Mouse (Mus musculus) kidney, adult 2 months (tissue): ENCODE results near the gene Gm5127. TPM values are rescaled to one million over a fixed set of nuclear protein-coding genes. Genes with fewer than 3 reads are reported as not detected.

ENCODE experiments used
- DNase-seq: peaks from one replicate; pipeline ENCODE4 v3.0.0; 2021
- H3K27ac ChIP-seq: fragments of 200-500 bp; 2 replicates; pipeline ENCODE4 v1.5.1; 2012; ENCODE audit warnings: low read depth, low read length, control low read depth, inconsistent platforms; ENCODE audit not compliant: insufficient read depth
- H3K27me3 ChIP-seq: fragments of 200-500 bp; replicated peaks from 2 replicates; pipeline ENCODE4 v1.6.1; 2012; ENCODE audit warnings: mild to moderate bottlenecking, moderate library complexity, low read length, inconsistent platforms; ENCODE audit not compliant: control insufficient read depth, insufficient read depth
- H3K36me3 ChIP-seq: fragments of 200-500 bp; 2 replicates; pipeline ENCODE4 v1.6.1; 2012; ENCODE audit warnings: mild to moderate bottlenecking, moderate library complexity, low read length, inconsistent platforms; ENCODE audit not compliant: control insufficient read depth, insufficient read depth
- H3K4me1 ChIP-seq: fragments of 200-500 bp; 2 replicates; pipeline ENCODE4 v1.6.1; 2011; ENCODE audit warnings: low read length; ENCODE audit not compliant: control insufficient read depth, insufficient read depth
- H3K4me3 ChIP-seq: fragments of 200-500 bp; 2 replicates; pipeline ENCODE4 v1.5.1; 2011; ENCODE audit warnings: mild to moderate bottlenecking, low read depth, low read length, control low read depth; ENCODE audit not compliant: insufficient read depth
- CTCF ChIP-seq: fragments of 200-500 bp; conservative IDR thresholded peaks from 2 replicates; pipeline ENCODE4 v1.5.1; 2011; ENCODE audit warnings: low read depth, mild to moderate bottlenecking, control low read depth, low read length, moderate library complexity, mixed read lengths; ENCODE audit not compliant: insufficient read depth, insufficient read length
- POLR2A ChIP-seq: fragments of 200-500 bp; IDR thresholded peaks from one replicate; pipeline ENCODE4 v1.6.1; 2011; ENCODE audit warnings: low read depth, low read length, control low read depth
- WGBS: fragments of 180-500 bp; shearing (Covaris S2); methylation state at CpG from one replicate; pipeline ENCODE4 v1.1.7; 2018; 5-methylcytosine and 5-hydroxymethylcytosine counted together
- polyA plus RNA-seq: library from polyadenylated mRNA; depleted of rRNA; stranded (reverse); fragments of >200 nt; gene quantifications from 2 replicates; pipeline ENCODE4 v1.2.3, GENCODE M21; 2012; rRNA removed

Gene Gm5127
- polyA plus RNA-seq = 0.06 TPM in 1 of 2 replicates, not detected in the other

- Histone ChIP-seq H3K27me3 (no peaks in the 10 kb centered on the region), H3K4me3 (no peak within 1 kb of the TSS), H3K27ac (no peak within 1 kb of the TSS), H3K4me1 (no peaks in the 10 kb centered on the region), H3K36me3 (no peaks in the 10 kb centered on the region)
- 34% methylated on average over 3 of the region's 3 CpGs for WGBS
- no peak for DNase-seq
- no peak for TF ChIP-seq POLR2A
- no peak for TF ChIP-seq CTCF
Measured at GRCm38 (mm10) chrX:106582886-106583285, at the start of gene Gm5127. Gene Gm5127 (plus strand): TSS chrX:106583186.

- Histone ChIP-seq H3K27me3 (no peaks in the 10 kb centered on the region), H3K36me3 (no peaks in the 10 kb centered on the region), H3K4me3 (no peak overlapping the region), H3K4me1 (no peaks in the 10 kb centered on the region), H3K27ac (no peak overlapping the region)
- WGBS = 38% methylated on average over 3 of the region's 3 CpGs
- DNase-seq = peak; percentile 0
- TF ChIP-seq POLR2A (no peak), CTCF (no peak)
Measured at GRCm38 (mm10) chrX:106536359-106536758, 46.6 kb upstream of the Gm5127 start.

GRCm38 (mm10) chrX:106555457-106555856, 27.5 kb upstream of the Gm5127 start:
- TF ChIP-seq CTCF (no peak), POLR2A (no peak)
- WGBS = 42% methylated on average over 2 of the region's 2 CpGs
- no peak for DNase-seq

GRCm38 (mm10) chrX:106578966-106579365, 4.0 kb upstream of the Gm5127 start:
- Histone ChIP-seq H3K27ac (no peak overlapping the region), H3K4me3 (no peak overlapping the region), H3K4me1 (no peaks in the 10 kb centered on the region), H3K36me3 (no peaks in the 10 kb centered on the region), H3K27me3 (no peaks in the 10 kb centered on the region)
- no peak for DNase-seq
- 62% methylated on average over 3 of the region's 3 CpGs for WGBS
- TF ChIP-seq POLR2A = no peak
- no peak for TF ChIP-seq CTCF

More at GRCm38 (mm10) chrX:106555457-106555856, 27.5 kb upstream of the Gm5127 start:
- Histone ChIP-seq H3K4me3 (no peak overlapping the region), H3K27me3 (no peaks in the 10 kb centered on the region), H3K36me3 (no peaks in the 10 kb centered on the region), H3K27ac (no peak overlapping the region), H3K4me1 (no peaks in the 10 kb centered on the region)

GRCm38 (mm10) chrX:106580410-106580809, 2.6 kb upstream of the Gm5127 start:
- H3K27ac ChIP-seq = no peak overlapping the region
- H3K27me3 ChIP-seq = no peaks in the 10 kb centered on the region
- DNase-seq = no peak
- H3K4me3 ChIP-seq = no peak overlapping the region
- no peaks in the 10 kb centered on the region for H3K4me1 ChIP-seq
- TF ChIP-seq CTCF = no peak
- no peak for TF ChIP-seq POLR2A
- H3K36me3 ChIP-seq = no peaks in the 10 kb centered on the region

GRCm38 (mm10) chrX:106582197-106582596, 789 bp upstream of the Gm5127 start:
- H3K4me3 ChIP-seq = no peak overlapping the region
- no peak for DNase-seq
- H3K27ac ChIP-seq = no peak overlapping the region
- H3K27me3 ChIP-seq = no peaks in the 10 kb centered on the region
- no peak for TF ChIP-seq POLR2A
- TF ChIP-seq CTCF = no peak
- no peaks in the 10 kb centered on the region for H3K36me3 ChIP-seq
- H3K4me1 ChIP-seq = no peaks in the 10 kb centered on the region
- 37% methylated on average over 2 of the region's 2 CpGs for WGBS

- H3K36me3 ChIP-seq = no peaks in the 10 kb centered on the region
- no peak for DNase-seq
- no peak overlapping the region for H3K4me3 ChIP-seq
- no peaks in the 10 kb centered on the region for H3K4me1 ChIP-seq
- H3K27me3 ChIP-seq = no peaks in the 10 kb centered on the region
- no peak for TF ChIP-seq CTCF
- no peak for TF ChIP-seq POLR2A
- no peak overlapping the region for H3K27ac ChIP-seq
Measured at GRCm38 (mm10) chrX:106593914-106594313, 10.9 kb downstream of the Gm5127 start.

GRCm38 (mm10) chrX:106595904-106596303, 12.9 kb downstream of the Gm5127 start:
- no peak overlapping the region for H3K4me3 ChIP-seq
- no peaks in the 10 kb centered on the region for H3K4me1 ChIP-seq
- TF ChIP-seq POLR2A = no peak
- TF ChIP-seq CTCF = no peak
- WGBS = 62% methylated on average over 1 of the region's 1 CpGs
- H3K36me3 ChIP-seq = no peaks in the 10 kb centered on the region
- no peak overlapping the region for H3K27ac ChIP-seq
- DNase-seq = no peak
- H3K27me3 ChIP-seq = no peaks in the 10 kb centered on the region
